Mouse (Mus musculus) heart, embryonic 13.5 days (tissue): ENCODE measurements around the gene Arl4a. TPM values are rescaled to one million over a fixed set of nuclear protein-coding genes. Genes with fewer than 3 reads are reported as not detected.

Experiments used
- ATAC-seq: fragments of 200-750 bp; cut with Nextera tagmentation; 2 replicates; pipeline ENCODE4 v1.8.0; 2017; ENCODE audit warnings: moderate TSS enrichment; ENCODE audit not compliant: insufficient number of reproducible peaks, low FRiP score, low TSS enrichment; ENCODE audit errors: extremely low read depth
- H3K27ac ChIP-seq: fragments of 300-500 bp; sonication (generic); replicated peaks from 2 replicates; pipeline ENCODE4 v1.5.1; 2015; ENCODE audit warnings: moderate library complexity, mild to moderate bottlenecking, inconsistent platforms
- H3K27me3 ChIP-seq: fragments of 300-500 bp; sonication (generic); replicated peaks from 2 replicates; pipeline ENCODE4 v1.6.1; 2015; ENCODE audit warnings: mild to moderate bottlenecking, inconsistent platforms
- H3K36me3 ChIP-seq: fragments of 300-500 bp; sonication (generic); 2 replicates; pipeline ENCODE4 v1.6.1; 2015; ENCODE audit warnings: mild to moderate bottlenecking, inconsistent platforms
- H3K4me1 ChIP-seq: fragments of 300-500 bp; sonication (generic); 2 replicates; pipeline ENCODE4 v1.6.1; 2015; ENCODE audit warnings: inconsistent platforms
- H3K4me2 ChIP-seq: fragments of 300-500 bp; sonication (generic); 2 replicates; pipeline ENCODE4 v1.6.1; 2015; ENCODE audit warnings: inconsistent platforms, mild to moderate bottlenecking, moderate library complexity
- H3K4me3 ChIP-seq: fragments of 300-500 bp; sonication (generic); 2 replicates; pipeline ENCODE4 v1.5.1; 2015; ENCODE audit warnings: moderate library complexity, mild to moderate bottlenecking, inconsistent platforms
- H3K9ac ChIP-seq: fragments of 300-500 bp; sonication (generic); 2 replicates; pipeline ENCODE4 v1.6.1; 2015; ENCODE audit warnings: inconsistent platforms, mild to moderate bottlenecking, moderate library complexity
- H3K9me3 ChIP-seq: fragments of 300-500 bp; sonication (generic); 2 replicates; pipeline ENCODE4 v1.6.1; 2016; ENCODE audit warnings: inconsistent platforms
- WGBS: fragments of 180-500 bp; shearing (Covaris S2); methylation state at CpG from one replicate; pipeline ENCODE4 v1.1.7; 2015; ENCODE audit warnings: mixed read lengths; 5-methylcytosine and 5-hydroxymethylcytosine counted together
- polyA plus RNA-seq: library from polyadenylated mRNA; unstranded; fragments of >200 nt; fragmentation: Nextera tagmentation; extraction: Ambion mirVana; gene quantifications from 2 replicates; pipeline ENCODE4 v1.2.1, GENCODE M21; 2015

The Arl4a gene
- polyA plus RNA-seq, 1 experiment from 2014 or later, result 28.0 TPM

GRCm38 (mm10) chr12:40008459-40008858 is 29.4 kb downstream of the Arl4a start:
- Histone ChIP-seq H3K4me3 (no peak overlapping the region), H3K36me3 (no peaks in the 10 kb centered on the region), H3K27me3 (no peaks in the 10 kb centered on the region), H3K27ac (no peak overlapping the region), H3K4me1 (peaks cover 9% of the 10 kb centered on the region; the same call in 1 of the 2 replicates), H3K9ac (no peak overlapping the region), H3K9me3 (no peaks in the 10 kb centered on the region), H3K4me2 (no peak overlapping the region)
- 67% methylated on average over 3 of the region's 3 CpGs for WGBS
- no peak for ATAC-seq

DNA sequence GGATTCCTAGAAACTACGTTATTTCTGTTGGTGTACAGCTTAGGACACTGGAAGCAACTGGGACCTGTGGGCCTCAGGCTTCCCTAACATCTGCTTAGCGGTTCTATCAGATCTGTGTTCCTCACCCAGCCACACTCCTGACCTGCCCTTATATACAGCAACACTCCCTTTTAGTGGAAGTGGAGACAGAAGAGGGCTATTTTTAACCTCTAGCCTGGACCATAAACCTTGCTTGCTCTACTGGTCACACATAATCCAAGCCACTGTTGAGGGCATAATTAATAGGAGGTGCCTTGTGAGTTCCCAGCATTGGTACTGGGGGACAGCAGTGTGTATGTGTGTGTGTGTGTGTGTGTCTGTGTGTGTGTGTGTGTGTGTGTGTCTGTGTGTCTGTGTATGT is 33.1 kb downstream of the Arl4a start:
- Histone ChIP-seq H3K27ac (no peak overlapping the region), H3K36me3 (no peaks in the 10 kb centered on the region), H3K4me2 (no peak overlapping the region), H3K4me3 (no peak overlapping the region), H3K9me3 (no peaks in the 10 kb centered on the region), H3K4me1 (peaks cover 6% of the 10 kb centered on the region; the same call in 1 of the 2 replicates), H3K9ac (no peak overlapping the region), H3K27me3 (no peaks in the 10 kb centered on the region)
- no peak for ATAC-seq
- WGBS, result 34% methylated on average over 2 of the region's 2 CpGs

DNA sequence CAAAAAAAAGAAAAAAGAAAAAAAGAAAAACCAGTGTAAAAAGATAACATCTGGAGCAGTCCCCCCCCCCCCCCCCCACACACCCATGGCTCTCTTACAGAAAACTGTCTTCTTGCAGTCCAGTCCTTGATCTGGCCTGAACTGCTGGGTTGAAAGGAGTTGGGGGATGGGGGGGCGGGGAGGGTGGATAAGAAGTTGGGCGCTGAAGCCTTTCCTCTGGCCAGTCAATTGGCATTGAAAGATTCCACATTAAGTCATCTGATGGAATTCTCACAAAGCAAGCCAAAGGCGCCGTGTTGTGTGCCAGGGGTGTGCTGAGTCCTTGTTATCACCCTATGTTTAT is 39.0 kb downstream of the Arl4a start:
- ATAC-seq, result no peak
- Histone ChIP-seq H3K27me3 (no peaks in the 10 kb centered on the region), H3K4me1 (peaks cover 19% of the 10 kb centered on the region), H3K9me3 (no peaks in the 10 kb centered on the region), H3K9ac (no peak overlapping the region), H3K36me3 (no peaks in the 10 kb centered on the region), H3K27ac (peak overlapping the region; percentile 51; the same call in 1 of the 2 replicates), H3K4me3 (no peak overlapping the region), H3K4me2 (peak overlapping the region; percentile 33; the same call in 1 of the 2 replicates)
- 45% methylated on average over 4 of the region's 4 CpGs for WGBS

DNA sequence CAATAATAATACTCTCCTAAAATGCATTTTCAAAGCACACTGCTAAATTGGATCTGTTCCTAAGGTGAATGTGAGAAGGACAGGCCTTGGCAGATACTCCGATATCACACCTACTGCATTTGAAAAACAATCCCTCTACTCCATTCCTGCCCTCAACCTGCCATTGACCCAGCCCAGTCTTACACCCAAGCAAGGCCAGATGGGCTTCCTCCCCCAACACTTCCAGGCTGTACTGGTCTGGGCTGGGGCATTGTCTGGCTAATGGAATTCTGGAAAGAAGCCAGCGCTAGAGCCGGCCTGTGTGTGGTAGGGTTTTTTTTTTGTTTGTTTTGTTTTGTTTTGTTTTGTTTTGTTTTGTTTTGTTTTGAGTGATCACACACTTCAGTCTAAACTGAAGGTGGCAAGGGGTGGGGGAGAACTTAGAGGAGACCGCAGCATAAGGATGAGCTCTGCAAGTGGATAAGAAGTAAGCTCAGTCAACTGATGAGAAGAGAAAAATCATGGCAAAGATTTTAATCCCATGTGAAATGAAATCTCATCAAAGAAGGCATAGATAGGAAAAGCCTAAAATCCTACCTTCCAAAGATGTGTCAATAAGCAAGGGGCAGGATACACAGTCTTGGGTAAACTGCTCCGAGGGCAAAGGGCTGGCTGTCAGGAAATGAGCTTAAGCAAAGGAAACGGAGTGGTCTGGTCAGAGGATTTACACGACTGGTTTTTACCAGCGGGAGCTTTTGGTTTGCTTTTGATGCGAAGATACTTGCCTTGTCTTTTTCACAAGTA is 39.6 kb downstream of the Arl4a start:
- H3K27ac ChIP-seq, result peak overlapping the region; percentile 51; the same call in 1 of the 2 replicates
- H3K9me3 ChIP-seq, result no peaks in the 10 kb centered on the region
- WGBS, result 20% methylated on average over 9 of the region's 9 CpGs
- no peak overlapping the region for H3K4me3 ChIP-seq
- H3K36me3 ChIP-seq, result no peaks in the 10 kb centered on the region
- no peaks in the 10 kb centered on the region for H3K27me3 ChIP-seq
- H3K4me2 ChIP-seq, result peak overlapping the region; percentile 33; the same call in 1 of the 2 replicates
- H3K9ac ChIP-seq, result no peak overlapping the region
- ATAC-seq, result peak; percentile 68; the same call in 1 of the 2 replicates
- peaks cover 19% of the 10 kb centered on the region for H3K4me1 ChIP-seq

DNA sequence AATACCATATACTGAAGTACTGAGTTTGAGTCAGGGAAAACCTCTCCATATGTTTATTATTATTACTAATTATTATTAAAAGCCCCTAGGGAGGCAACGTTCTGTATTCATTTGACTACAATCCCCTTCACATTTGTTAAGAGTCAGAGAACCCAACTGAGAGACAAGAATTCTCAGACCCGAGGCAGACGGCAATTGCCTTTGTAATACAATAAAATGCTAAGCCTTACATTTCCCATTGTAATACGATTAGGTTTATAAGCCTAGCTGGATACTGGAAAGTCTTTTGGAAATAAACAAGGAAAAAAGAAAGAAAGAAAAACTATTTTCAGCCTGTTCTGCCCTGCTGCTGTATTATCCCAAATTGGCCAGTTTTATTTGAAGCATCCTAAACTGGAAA is 40.2 kb downstream of the Arl4a start:
- Histone ChIP-seq H3K27ac (no peak overlapping the region), H3K36me3 (no peaks in the 10 kb centered on the region), H3K4me3 (no peak overlapping the region), H3K9me3 (no peaks in the 10 kb centered on the region), H3K9ac (no peak overlapping the region), H3K4me2 (no peak overlapping the region), H3K4me1 (peaks cover 19% of the 10 kb centered on the region), H3K27me3 (no peaks in the 10 kb centered on the region)
- WGBS, result 55% methylated on average over 4 of the region's 4 CpGs
- no peak for ATAC-seq

GRCm38 (mm10) chr12:39996015-39996414 is 41.8 kb downstream of the Arl4a start:
- no peaks in the 10 kb centered on the region for H3K9me3 ChIP-seq
- no peak overlapping the region for H3K4me2 ChIP-seq
- no peaks in the 10 kb centered on the region for H3K27me3 ChIP-seq
- ATAC-seq, result no peak
- no peak overlapping the region for H3K9ac ChIP-seq
- no peaks in the 10 kb centered on the region for H3K36me3 ChIP-seq
- H3K4me3 ChIP-seq, result no peak overlapping the region
- whole genome bisulfite sequencing, result 76% methylated on average over 5 of the region's 5 CpGs
- H3K4me1 ChIP-seq, result peaks cover 22% of the 10 kb centered on the region
- no peak overlapping the region for H3K27ac ChIP-seq

GRCm38 (mm10) chr12:39995609-39996008 is 42.2 kb downstream of the Arl4a start:
- Histone ChIP-seq H3K4me1 (peaks cover 22% of the 10 kb centered on the region), H3K4me3 (no peak overlapping the region), H3K9ac (no peak overlapping the region), H3K27ac (no peak overlapping the region), H3K27me3 (no peaks in the 10 kb centered on the region), H3K36me3 (no peaks in the 10 kb centered on the region), H3K4me2 (no peak overlapping the region), H3K9me3 (no peaks in the 10 kb centered on the region)
- ATAC-seq, result no peak
- 64% methylated on average over 1 of the region's 1 CpGs for WGBS

DNA sequence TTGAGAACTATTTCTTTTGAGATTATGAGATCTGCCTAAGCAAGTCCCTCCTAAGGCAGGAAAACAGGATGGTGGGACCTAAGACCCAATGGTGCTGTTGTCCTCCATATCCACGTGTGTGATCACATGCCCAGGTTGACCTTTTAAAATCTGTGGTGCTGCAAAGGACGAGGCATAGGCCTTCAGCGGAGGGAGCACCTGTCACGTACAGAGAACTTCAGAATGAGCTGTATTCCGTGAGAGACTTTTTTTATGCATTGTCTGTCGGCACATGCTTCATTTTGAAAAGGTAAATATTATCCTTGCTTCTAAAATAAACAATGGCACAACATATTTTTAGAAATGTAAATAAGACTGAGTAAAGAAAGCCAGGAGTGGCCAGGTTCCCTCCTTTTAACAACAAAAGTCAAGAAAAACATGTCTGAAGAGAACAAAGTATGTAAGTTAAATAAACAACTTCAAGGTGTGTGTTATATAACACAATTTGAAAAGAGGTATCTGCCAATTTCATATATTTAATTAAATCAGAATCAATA is 45.0 kb downstream of the Arl4a start:
- no peaks in the 10 kb centered on the region for H3K27me3 ChIP-seq

DNA sequence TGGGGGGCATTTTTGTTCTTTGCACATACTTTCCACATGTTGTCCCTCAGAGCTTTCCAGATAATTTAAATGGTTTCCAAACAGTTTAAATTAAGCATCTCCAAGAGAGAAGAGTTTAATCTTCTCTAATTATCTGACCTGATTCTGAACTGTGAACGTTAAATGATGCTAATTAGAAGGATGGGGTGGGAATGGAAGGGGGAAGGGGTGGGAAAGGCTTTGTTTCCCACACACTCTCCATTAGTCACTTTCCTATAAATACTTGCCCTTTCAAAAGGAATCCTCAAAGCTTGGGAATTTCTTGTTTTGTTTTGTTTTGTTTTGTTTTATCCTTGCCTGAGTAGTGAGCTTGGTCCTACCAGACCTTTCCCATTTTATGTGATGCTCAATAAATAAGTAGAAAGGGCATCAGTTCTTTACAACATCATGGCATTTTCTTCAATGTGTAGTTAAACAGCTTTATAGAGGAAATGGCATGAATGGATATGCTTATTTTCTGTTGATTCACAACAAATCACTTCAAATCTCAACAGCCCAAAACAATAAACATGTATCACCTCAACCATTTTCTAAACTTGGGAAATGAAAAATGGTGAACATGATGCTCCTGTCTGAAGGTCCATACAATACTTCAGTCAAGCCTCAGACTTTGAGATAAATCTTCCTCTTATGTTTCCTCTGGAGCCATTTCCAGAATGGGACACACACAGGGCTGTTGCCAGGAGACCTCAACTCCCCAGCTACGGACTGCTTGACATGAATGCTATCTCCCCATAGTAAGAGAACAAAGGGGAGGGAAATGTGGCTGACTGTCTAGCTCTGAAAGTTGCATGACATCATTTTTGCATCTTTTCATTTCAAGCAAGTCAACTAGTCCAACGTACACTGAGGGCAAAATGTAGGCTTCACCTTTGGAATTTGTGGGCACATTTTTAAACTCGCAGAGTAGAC is 46.7 kb downstream of the Arl4a start:
- Histone ChIP-seq H3K9me3 (no peaks in the 10 kb centered on the region), H3K4me3 (no peak overlapping the region), H3K27me3 (no peaks in the 10 kb centered on the region), H3K36me3 (no peaks in the 10 kb centered on the region), H3K27ac (no peak overlapping the region), H3K4me1 (0 out of 2 replicates have a peak, but pooled peaks cover 3% of the 10 kb centered on the region), H3K9ac (no peak overlapping the region), H3K4me2 (no peak overlapping the region)
- no peak for ATAC-seq
- WGBS, result 53% methylated on average over 4 of the region's 4 CpGs

More for the DNA sequence above, 45.0 kb downstream of the Arl4a start:
- no peaks in the 10 kb centered on the region for H3K9me3 ChIP-seq
- 67% methylated on average over 6 of the region's 6 CpGs for WGBS
- no peak overlapping the region for H3K9ac ChIP-seq
- no peak overlapping the region for H3K27ac ChIP-seq
- H3K4me2 ChIP-seq, result no peak overlapping the region
- H3K36me3 ChIP-seq, result no peaks in the 10 kb centered on the region
- peaks cover 9% of the 10 kb centered on the region for H3K4me1 ChIP-seq
- H3K4me3 ChIP-seq, result no peak overlapping the region
- no peak for ATAC-seq

- H3K27ac ChIP-seq, result no peak overlapping the region
- 0 out of 2 replicates have a peak, but pooled peaks cover 3% of the 10 kb centered on the region for H3K4me1 ChIP-seq
- H3K4me2 ChIP-seq, result no peak overlapping the region
- no peaks in the 10 kb centered on the region for H3K9me3 ChIP-seq
- no peak overlapping the region for H3K4me3 ChIP-seq
- 79% methylated on average over 4 of the region's 4 CpGs for WGBS
- ATAC-seq, result no peak
- no peaks in the 10 kb centered on the region for H3K27me3 ChIP-seq
- no peaks in the 10 kb centered on the region for H3K36me3 ChIP-seq
- H3K9ac ChIP-seq, result no peak overlapping the region
Measured at GRCm38 (mm10) chr12:39989136-39989535, 48.7 kb downstream of the Arl4a start.

GRCm38 (mm10) chr12:39987177-39987576 is 50.6 kb downstream of the Arl4a start:
- 90% methylated on average over 4 of the region's 4 CpGs for WGBS
- Histone ChIP-seq H3K36me3 (no peaks in the 10 kb centered on the region), H3K27me3 (no peaks in the 10 kb centered on the region), H3K27ac (no peak overlapping the region), H3K9ac (no peak overlapping the region), H3K9me3 (no peaks in the 10 kb centered on the region), H3K4me1 (0 out of 2 replicates have a peak, but pooled peaks cover 3% of the 10 kb centered on the region), H3K4me2 (no peak overlapping the region), H3K4me3 (no peak overlapping the region)
- no peak for ATAC-seq
